Mouse (Mus musculus) mature B cell (primary cell): ENCODE data around the gene Il11ra1.

ENCODE experiments used
- in situ Hi-C: fragments of 300-500 bp; cut with MboI; formaldehyde crosslinking; loops from 2 replicates; pipeline ENCODE4 v1.14.3; 2019

Il11ra1 gene

GRCm38 (mm10) chr4:41699783-41700182 is at the start of gene Il11ra1:
Gene Il11ra1, plus strand, starts transcription at chr4:41699989.
- in situ Hi-C loops, result loop anchor here (25.0 kb wide), 1 partner anchor 137 kb away; the partner anchor contains the start of genes Dnaic1 and Fam219a

GRCm38 (mm10) chr4:41653296-41653695 is 46.5 kb upstream of the Il11ra1 start:
- in situ Hi-C loops, result no loop called here

- in situ Hi-C loops, result no loop called here
Observed at GRCm38 (mm10) chr4:41653730-41654129, 46.1 kb upstream of the Il11ra1 start.

- in situ Hi-C loops, result no loop called here
Observed at GRCm38 (mm10) chr4:41654217-41654616, 45.6 kb upstream of the Il11ra1 start.

GRCm38 (mm10) chr4:41655525-41655924 is 44.3 kb upstream of the Il11ra1 start:
- in situ Hi-C loops, result no loop called here

GRCm38 (mm10) chr4:41658566-41659384 is 41.0 kb upstream of the Il11ra1 start:
- in situ Hi-C loops, result no loop called here

- in situ Hi-C loops, result no loop called here
Observed at GRCm38 (mm10) chr4:41659556-41659955, 40.2 kb upstream of the Il11ra1 start.

GRCm38 (mm10) chr4:41660851-41661430 is 38.8 kb upstream of the Il11ra1 start:
- in situ Hi-C loops, result no loop called here

- in situ Hi-C loops, result no loop called here
Observed at GRCm38 (mm10) chr4:41662723-41663122, 37.1 kb upstream of the Il11ra1 start.

GRCm38 (mm10) chr4:41663614-41664013 is 36.2 kb upstream of the Il11ra1 start:
- in situ Hi-C loops, result no loop called here

GRCm38 (mm10) chr4:41664533-41664932 is 35.3 kb upstream of the Il11ra1 start:
- in situ Hi-C loops, result no loop called here

GRCm38 (mm10) chr4:41665009-41665675 is 34.6 kb upstream of the Il11ra1 start:
- in situ Hi-C loops, result no loop called here

- in situ Hi-C loops, result no loop called here
Observed at GRCm38 (mm10) chr4:41666646-41667045, 33.1 kb upstream of the Il11ra1 start.

GRCm38 (mm10) chr4:41670836-41671235 is 29.0 kb upstream of the Il11ra1 start:
- in situ Hi-C loops, result no loop called here

- in situ Hi-C loops, result no loop called here
Observed at GRCm38 (mm10) chr4:41671500-41671899, 28.3 kb upstream of the Il11ra1 start.

GRCm38 (mm10) chr4:41671963-41672480 is 27.8 kb upstream of the Il11ra1 start:
- in situ Hi-C loops, result no loop called here

GRCm38 (mm10) chr4:41672522-41672963 is 27.2 kb upstream of the Il11ra1 start:
- in situ Hi-C loops, result no loop called here

GRCm38 (mm10) chr4:41673186-41673585 is 26.6 kb upstream of the Il11ra1 start:
- in situ Hi-C loops, result no loop called here

- in situ Hi-C loops, result no loop called here
Observed at GRCm38 (mm10) chr4:41676248-41677005, 23.4 kb upstream of the Il11ra1 start.

GRCm38 (mm10) chr4:41677006-41677629 is 22.7 kb upstream of the Il11ra1 start:
- in situ Hi-C loops, result no loop called here

- in situ Hi-C loops, result no loop called here
Observed at GRCm38 (mm10) chr4:41678863-41679262, 20.9 kb upstream of the Il11ra1 start.
